Mouse (Mus musculus): ENCODE data around the gene Ccdc12. TPM values are rescaled to one million over a fixed set of nuclear protein-coding genes. Genes with fewer than 3 reads are reported as not detected.
A peak's percentile ranks its signal among the peaks of the same experiment; 100 is the strongest.

Gene Ccdc12
- polyA plus RNA-seq, 1 experiment from 2014 or later, result 106 TPM

- Histone ChIP-seq H3K4me1 (peaks cover 87% of the 10 kb centered on the region), H3K9ac (no peak overlapping the region)
Observed at GRCm38 (mm10) chr9:110738054-110738453, 81.8 kb downstream of the Ccdc12 start.

GRCm38 (mm10) chr9:110739961-110740360 is 83.7 kb downstream of the Ccdc12 start:
- Histone ChIP-seq H3K4me3 (peak overlapping the region; percentile 83), H3K4me1 (peaks cover 75% of the 10 kb centered on the region), H3K9ac (peak overlapping the region; percentile 94), H3K36me3 (peaks cover 21% of the 10 kb centered on the region), H3K9me3 (no peaks in the 10 kb centered on the region), H3K27ac (no peak overlapping the region), H3K27me3 (peaks cover 36% of the 10 kb centered on the region), H3K4me2 (replicated peaks) (peak overlapping the region; percentile 80)
- ATAC-seq (ENCODE audit: low FRiP score, low read depth), result no peak
- 85% methylated on average over 7 of the region's 7 CpGs for WGBS

More at GRCm38 (mm10) chr9:110738054-110738453, 81.8 kb downstream of the Ccdc12 start:
- no peak for ATAC-seq (ENCODE audit: low FRiP score, low read depth)
- Histone ChIP-seq H3K4me3 (no peak overlapping the region), H3K36me3 (peaks cover 21% of the 10 kb centered on the region), H3K27me3 (peaks cover 37% of the 10 kb centered on the region), H3K4me2 (replicated peaks) (0 out of 2 replicates have a peak overlapping the region, but pooled peaks have one; percentile 7), H3K9me3 (no peaks in the 10 kb centered on the region), H3K27ac (no peak overlapping the region)
- WGBS, result 26% methylated on average over 1 of the region's 1 CpGs

- peaks cover 75% of the 10 kb centered on the region for H3K4me1 ChIP-seq
- peak within 1 kb of the TSS; percentile 83 for H3K4me3 ChIP-seq
- H3K27me3 ChIP-seq, result peaks cover 33% of the 10 kb centered on the region
- H3K27ac ChIP-seq, result peak within 1 kb of the TSS; percentile 97
- H3K4me2 ChIP-seq (replicated peaks), result peak within 1 kb of the TSS; percentile 80
- H3K9ac ChIP-seq, result peak within 1 kb of the TSS; percentile 94
- WGBS, result under 1% methylated on average over 17 of the region's 17 CpGs
- ATAC-seq (ENCODE audit: low FRiP score, low read depth), result no peak
- peaks cover 21% of the 10 kb centered on the region for H3K36me3 ChIP-seq
- H3K9me3 ChIP-seq, result no peaks in the 10 kb centered on the region
Observed at GRCm38 (mm10) chr9:110741711-110742294, 85.5 kb downstream of the Ccdc12 start, which contains the start of gene Myl3. Myl3 (plus strand) TSS chr9:110741861.

- H3K4me1 ChIP-seq, result peaks cover 75% of the 10 kb centered on the region
- WGBS, result 1% methylated on average over 61 of the region's 71 CpGs
- ATAC-seq (ENCODE audit: low FRiP score, low read depth), result peak; percentile 74
- H3K9me3 ChIP-seq, result no peaks in the 10 kb centered on the region
- peaks cover 33% of the 10 kb centered on the region for H3K27me3 ChIP-seq
- peak overlapping the region; percentile 83 for H3K4me3 ChIP-seq
- H3K4me2 ChIP-seq (replicated peaks), result peak overlapping the region; percentile 80
- peak overlapping the region; percentile 94 for H3K9ac ChIP-seq
- peaks cover 21% of the 10 kb centered on the region for H3K36me3 ChIP-seq
- peak overlapping the region; percentile 97 for H3K27ac ChIP-seq
Observed at GRCm38 (mm10) chr9:110742295-110742950, 86.1 kb downstream of the Ccdc12 start.

GRCm38 (mm10) chr9:110742951-110743455 is 86.7 kb downstream of the Ccdc12 start:
- WGBS, result 1% methylated on average over 47 of the region's 49 CpGs
- Histone ChIP-seq H3K36me3 (peaks cover 21% of the 10 kb centered on the region), H3K27ac (peak overlapping the region; percentile 97), H3K27me3 (peaks cover 33% of the 10 kb centered on the region), H3K9me3 (no peaks in the 10 kb centered on the region), H3K4me2 (replicated peaks) (peak overlapping the region; percentile 80), H3K9ac (peak overlapping the region; percentile 94), H3K4me1 (peaks cover 75% of the 10 kb centered on the region), H3K4me3 (peak overlapping the region; percentile 83)
- ATAC-seq (ENCODE audit: low FRiP score, low read depth), result peak; percentile 21

GRCm38 (mm10) chr9:110743456-110744323 is 87.4 kb downstream of the Ccdc12 start:
- 3% methylated on average over 51 of the region's 63 CpGs for WGBS
- H3K4me2 ChIP-seq (replicated peaks), result peak overlapping the region; percentile 80
- H3K27me3 ChIP-seq, result peaks cover 33% of the 10 kb centered on the region
- peaks cover 14% of the 10 kb centered on the region for H3K36me3 ChIP-seq
- H3K4me3 ChIP-seq, result peak overlapping the region; percentile 83
- H3K27ac ChIP-seq, result peak overlapping the region; percentile 97
- peaks cover 75% of the 10 kb centered on the region for H3K4me1 ChIP-seq
- peak; percentile 20; the same call in 1 of the 2 replicates for ATAC-seq (ENCODE audit: low FRiP score, low read depth)
- H3K9me3 ChIP-seq, result no peaks in the 10 kb centered on the region
- H3K9ac ChIP-seq, result peak overlapping the region; percentile 94

- H3K4me3 ChIP-seq, result no peak overlapping the region
- WGBS, result 17% methylated on average over 5 of the region's 5 CpGs
- ATAC-seq (ENCODE audit: low FRiP score, low read depth), result no peak
- no peaks in the 10 kb centered on the region for H3K36me3 ChIP-seq
- no peaks in the 10 kb centered on the region for H3K9me3 ChIP-seq
- no peak overlapping the region for H3K27ac ChIP-seq
- H3K4me2 ChIP-seq (replicated peaks), result peak overlapping the region; percentile 2; the same call in 1 of the 2 replicates
- no peak overlapping the region for H3K9ac ChIP-seq
- H3K4me1 ChIP-seq, result peaks cover 75% of the 10 kb centered on the region
- H3K27me3 ChIP-seq, result peaks cover 31% of the 10 kb centered on the region
Observed at GRCm38 (mm10) chr9:110745752-110746151, 89.4 kb downstream of the Ccdc12 start.

- Histone ChIP-seq H3K9me3 (no peaks in the 10 kb centered on the region), H3K4me2 (replicated peaks) (peak overlapping the region; percentile 2; the same call in 1 of the 2 replicates), H3K27ac (peak overlapping the region; percentile 74; the same call in 1 of the 2 replicates), H3K4me1 (peaks cover 75% of the 10 kb centered on the region), H3K9ac (no peak overlapping the region), H3K36me3 (no peaks in the 10 kb centered on the region), H3K4me3 (no peak overlapping the region), H3K27me3 (peaks cover 27% of the 10 kb centered on the region)
- ATAC-seq (ENCODE audit: low FRiP score, low read depth), result no peak
- WGBS, result 13% methylated on average over 5 of the region's 5 CpGs
Observed at GRCm38 (mm10) chr9:110746238-110746637, 89.9 kb downstream of the Ccdc12 start.

- WGBS, result 36% methylated on average over 7 of the region's 7 CpGs
- Histone ChIP-seq H3K36me3 (no peaks in the 10 kb centered on the region), H3K4me2 (replicated peaks) (peak within 1 kb of the TSS; percentile 2), H3K9ac (peak within 1 kb of the TSS; percentile 26; the same call in 1 of the 2 replicates), H3K4me3 (no peak within 1 kb of the TSS), H3K4me1 (peaks cover 75% of the 10 kb centered on the region), H3K27me3 (peaks cover 27% of the 10 kb centered on the region), H3K27ac (peak within 1 kb of the TSS; percentile 74; the same call in 1 of the 2 replicates), H3K9me3 (no peaks in the 10 kb centered on the region)
- ATAC-seq (ENCODE audit: low FRiP score, low read depth), result no peak
Observed at GRCm38 (mm10) chr9:110746961-110747360, 90.7 kb downstream of the Ccdc12 start, which contains the start of gene Pth1r. Pth1r (minus strand) TSS chr9:110747145.

- Histone ChIP-seq H3K27ac (0 out of 2 replicates have a peak overlapping the region, but pooled peaks have one; percentile 48), H3K4me2 (replicated peaks) (no peak overlapping the region), H3K9ac (no peak overlapping the region), H3K4me1 (peaks cover 80% of the 10 kb centered on the region), H3K4me3 (no peak overlapping the region), H3K27me3 (peaks cover 27% of the 10 kb centered on the region), H3K9me3 (no peaks in the 10 kb centered on the region), H3K36me3 (no peaks in the 10 kb centered on the region)
- WGBS, result 56% methylated on average over 2 of the region's 2 CpGs
- ATAC-seq (ENCODE audit: low FRiP score, low read depth), result no peak
Observed at GRCm38 (mm10) chr9:110748451-110748850, 92.1 kb downstream of the Ccdc12 start.

- H3K36me3 ChIP-seq, result no peaks in the 10 kb centered on the region
- peaks cover 10% of the 10 kb centered on the region for H3K27me3 ChIP-seq
- H3K9me3 ChIP-seq, result no peaks in the 10 kb centered on the region
- H3K4me1 ChIP-seq, result peaks cover 72% of the 10 kb centered on the region
- H3K27ac ChIP-seq, result peak overlapping the region; percentile 72
- H3K4me3 ChIP-seq, result 0 out of 2 replicates have a peak overlapping the region, but pooled peaks have one; percentile 8
- WGBS, result 8% methylated on average over 14 of the region's 14 CpGs
- H3K4me2 ChIP-seq (replicated peaks), result peak overlapping the region; percentile 52
- peak; percentile 82 for ATAC-seq (ENCODE audit: low FRiP score, low read depth)
- H3K9ac ChIP-seq, result no peak overlapping the region
Observed at GRCm38 (mm10) chr9:110750404-110751187, 94.3 kb downstream of the Ccdc12 start.
